Mouse (Mus musculus) stomach, postnatal 0 days (tissue): ENCODE measurements around the gene Deaf1. TPM values are rescaled to one million over a fixed set of nuclear protein-coding genes. Genes with fewer than 3 reads are reported as not detected.

Experiments used
- ATAC-seq: fragments of 200-750 bp; cut with Nextera tagmentation; 2 replicates; pipeline ENCODE4 v1.8.0; 2017; ENCODE audit not compliant: low FRiP score, low TSS enrichment
- DNase-seq: peaks from one replicate; pipeline ENCODE4 v3.0.0-alpha.2; 2016; ENCODE audit warnings: low spot score
- H3K27ac ChIP-seq: fragments of 300-500 bp; sonication (generic); replicated peaks from 2 replicates; pipeline ENCODE4 v1.5.1; 2014; ENCODE audit warnings: mild to moderate bottlenecking, control low read depth
- H3K27me3 ChIP-seq: fragments of 300-500 bp; sonication (generic); 2 replicates; pipeline ENCODE4 v1.6.1; 2014; ENCODE audit warnings: low read length; ENCODE audit not compliant: control insufficient read depth, insufficient read depth
- H3K36me3 ChIP-seq: fragments of 300-500 bp; sonication (generic); 2 replicates; pipeline ENCODE4 v1.6.1; 2014; ENCODE audit warnings: low read length, mixed read lengths; ENCODE audit not compliant: control insufficient read depth, insufficient read depth
- H3K4me1 ChIP-seq: fragments of 300-500 bp; sonication (generic); replicated peaks from 2 replicates; pipeline ENCODE4 v1.6.1; 2014; ENCODE audit warnings: antibody characterized with exemption; ENCODE audit not compliant: control insufficient read depth, insufficient read depth
- H3K4me2 ChIP-seq: fragments of 300-500 bp; sonication (generic); replicated peaks from 2 replicates; pipeline ENCODE4 v1.6.1; 2014; ENCODE audit warnings: low read depth, mild to moderate bottlenecking, control low read depth, moderate library complexity
- H3K4me3 ChIP-seq: fragments of 300-500 bp; sonication (generic); 2 replicates; pipeline ENCODE4 v1.5.1; 2014; ENCODE audit warnings: low read depth, low read length, control low read depth
- H3K9ac ChIP-seq: fragments of 300-500 bp; sonication (generic); 2 replicates; pipeline ENCODE4 v1.6.1; 2014; ENCODE audit warnings: mild to moderate bottlenecking, low read length, control low read depth, mixed read lengths
- H3K9me3 ChIP-seq: fragments of 300-500 bp; sonication (generic); 2 replicates; pipeline ENCODE4 v1.6.1; 2016; ENCODE audit warnings: low read length; ENCODE audit not compliant: control insufficient read depth
- CTCF ChIP-seq: IDR thresholded peaks from 2 replicates; pipeline ENCODE4 v1.5.1; 2016; ENCODE audit warnings: antibody characterized with exemption, low read depth, mild to moderate bottlenecking, moderate library complexity
- EP300 ChIP-seq: optimal IDR thresholded peaks from 2 replicates; pipeline ENCODE3; 2016; ENCODE audit warnings: antibody characterized with exemption
- WGBS: fragments of 180-500 bp; shearing (Covaris S2); extraction: QIAGEN DNeasy Blood & Tissue Kit; methylation state at CpG from one replicate; pipeline ENCODE4 v1.1.7; 2014; 5-methylcytosine and 5-hydroxymethylcytosine counted together
- polyA plus RNA-seq: library from polyadenylated mRNA; unstranded; fragments of >200 nt; fragmentation: Nextera tagmentation; extraction: Ambion mirVana; gene quantifications from 2 replicates; pipeline ENCODE4 v1.2.1, GENCODE M21; 2015

Deaf1 gene
- polyA plus RNA-seq, 1 experiment from 2014 or later = 37.6 TPM

- WGBS = 73% methylated on average over 3 of the region's 3 CpGs
Observed at GRCm38 (mm10) chr7:141297926-141298650, 29.4 kb downstream of the Deaf1 start.

GRCm38 (mm10) chr7:141294479-141294878 lies 33.0 kb downstream of the Deaf1 start:
- TF ChIP-seq CTCF = no peak
- TF ChIP-seq EP300 = no peak
- 14% methylated on average over 22 of the region's 22 CpGs for WGBS
- no peak for ATAC-seq
- no peak for DNase-seq
- H3K9ac ChIP-seq = no peak overlapping the region
- no peak overlapping the region for H3K27ac ChIP-seq
- H3K4me2 ChIP-seq = peak overlapping the region; percentile 58
- H3K4me3 ChIP-seq = peak overlapping the region; percentile 36
- H3K4me1 ChIP-seq = no peaks in the 10 kb centered on the region
- H3K27me3 ChIP-seq = peaks cover 9% of the 10 kb centered on the region; the same call in 1 of the 2 replicates
- H3K36me3 ChIP-seq = no peaks in the 10 kb centered on the region
- no peaks in the 10 kb centered on the region for H3K9me3 ChIP-seq

More at GRCm38 (mm10) chr7:141297926-141298650, 29.4 kb downstream of the Deaf1 start:
- no peak for ATAC-seq
- Histone ChIP-seq H3K4me3 (no peak overlapping the region), H3K4me2 (no peak overlapping the region), H3K9ac (no peak overlapping the region), H3K9me3 (no peaks in the 10 kb centered on the region), H3K4me1 (no peaks in the 10 kb centered on the region), H3K36me3 (peaks cover 15% of the 10 kb centered on the region; the same call in 1 of the 2 replicates), H3K27ac (no peak overlapping the region), H3K27me3 (peaks cover 6% of the 10 kb centered on the region; the same call in 1 of the 2 replicates)
- DNase-seq = no peak
- TF ChIP-seq CTCF (no peak), EP300 (no peak)

GRCm38 (mm10) chr7:141293852-141294471 lies 33.5 kb downstream of the Deaf1 start:
- peak; percentile 25; the same call in 1 of the 2 replicates for ATAC-seq

GRCm38 (mm10) chr7:141292583-141293388 lies 34.7 kb downstream of the Deaf1 start:
- Histone ChIP-seq H3K4me3 (no peak overlapping the region), H3K36me3 (no peaks in the 10 kb centered on the region), H3K27ac (no peak overlapping the region), H3K9me3 (no peaks in the 10 kb centered on the region), H3K9ac (no peak overlapping the region), H3K4me1 (no peaks in the 10 kb centered on the region), H3K4me2 (no peak overlapping the region), H3K27me3 (peaks cover 9% of the 10 kb centered on the region; the same call in 1 of the 2 replicates)
- DNase-seq (no peak), ATAC-seq (no peak)
- 64% methylated on average over 14 of the region's 15 CpGs for WGBS
- TF ChIP-seq CTCF = no peak
- no peak for TF ChIP-seq EP300

More at GRCm38 (mm10) chr7:141293852-141294471, 33.5 kb downstream of the Deaf1 start:
- no peaks in the 10 kb centered on the region for H3K36me3 ChIP-seq
- WGBS = 1% methylated on average over 51 of the region's 53 CpGs
- peak; percentile 46 for DNase-seq
- peak overlapping the region; percentile 43; the same call in 1 of the 2 replicates for H3K9ac ChIP-seq
- TF ChIP-seq EP300 (no peak), CTCF (peak; percentile 24; the same call in 1 of the 2 replicates)
- H3K4me2 ChIP-seq = peak overlapping the region; percentile 58
- H3K27me3 ChIP-seq = peaks cover 9% of the 10 kb centered on the region; the same call in 1 of the 2 replicates
- H3K9me3 ChIP-seq = no peaks in the 10 kb centered on the region
- H3K27ac ChIP-seq = no peak overlapping the region
- peak overlapping the region; percentile 36 for H3K4me3 ChIP-seq
- H3K4me1 ChIP-seq = no peaks in the 10 kb centered on the region

GRCm38 (mm10) chr7:141291921-141292582 lies 35.4 kb downstream of the Deaf1 start, which contains the start of gene Drd4:
Gene Drd4, plus strand, starts transcription at chr7:141292006.
- peak within 1 kb of the TSS; percentile 71 for H3K4me2 ChIP-seq
- no peaks in the 10 kb centered on the region for H3K4me1 ChIP-seq
- H3K27me3 ChIP-seq = peaks cover 9% of the 10 kb centered on the region; the same call in 1 of the 2 replicates
- H3K36me3 ChIP-seq = no peaks in the 10 kb centered on the region
- peak within 1 kb of the TSS; percentile 45 for H3K9ac ChIP-seq
- H3K4me3 ChIP-seq = peak within 1 kb of the TSS; percentile 39
- peak; percentile 48 for DNase-seq
- TF ChIP-seq EP300 (no peak), CTCF (no peak)
- ATAC-seq = peak; percentile 46; the same call in 1 of the 2 replicates
- H3K27ac ChIP-seq = no peak within 1 kb of the TSS
- H3K9me3 ChIP-seq = no peaks in the 10 kb centered on the region
- whole genome bisulfite sequencing = 5% methylated on average over 38 of the region's 46 CpGs
